Mouse (Mus musculus) olfactory bulb, adult 2 months (tissue): ENCODE measurements around the gene Gm20605. TPM values are rescaled to one million over a fixed set of nuclear protein-coding genes. Genes with fewer than 3 reads are reported as not detected.

Experiments
- H3K27ac ChIP-seq: fragments of 200-500 bp; 2 replicates; pipeline ENCODE4 v1.5.1; 2012; ENCODE audit warnings: low read depth, low read length; ENCODE audit not compliant: insufficient read depth
- H3K4me1 ChIP-seq: fragments of 200-500 bp; 2 replicates; pipeline ENCODE4 v1.6.1; 2012; ENCODE audit warnings: low read length; ENCODE audit not compliant: control insufficient read depth, insufficient read depth
- H3K4me3 ChIP-seq: fragments of 200-500 bp; 2 replicates; pipeline ENCODE4 v1.5.1; 2012; ENCODE audit warnings: mild to moderate bottlenecking, low read depth, low read length, moderate library complexity; ENCODE audit not compliant: insufficient read depth
- CTCF ChIP-seq: fragments of 200-500 bp; IDR thresholded peaks from 2 replicates; pipeline ENCODE4 v1.5.1; 2012; ENCODE audit warnings: low read depth, mild to moderate bottlenecking, low read length, moderate library complexity; ENCODE audit not compliant: insufficient read depth
- POLR2A ChIP-seq: fragments of 200-500 bp; IDR thresholded peaks from 2 replicates; pipeline ENCODE4 v1.6.1; 2012; ENCODE audit warnings: mild to moderate bottlenecking, low read depth, low read length, moderate library complexity; ENCODE audit not compliant: insufficient read depth
- WGBS: fragments of 180-500 bp; shearing (Covaris S2); methylation state at CpG from one replicate; pipeline ENCODE4 v1.1.7; 2018; 5-methylcytosine and 5-hydroxymethylcytosine counted together
- polyA plus RNA-seq: library from polyadenylated mRNA; stranded (reverse); fragments of >200 nt; gene quantifications from 2 replicates; pipeline ENCODE4 v1.2.4, GENCODE M21; 2012; ENCODE audit warnings: low replicate concordance; ENCODE audit not compliant: missing spikeins, insufficient read depth, insufficient read length

Gm20605 gene
- polyA plus RNA-seq, 1 experiment = not detected

- 21% methylated on average over 6 of the region's 6 CpGs for WGBS
- no peak for TF ChIP-seq POLR2A
- no peak for TF ChIP-seq CTCF
- Histone ChIP-seq H3K27ac (no peak overlapping the region), H3K4me3 (peak overlapping the region; percentile 66), H3K4me1 (peaks cover 22% of the 10 kb centered on the region)
These were observed 1.1 kb downstream of the Gm20605 start for GRCm38 (mm10) chr5:137629906-137630545.

GRCm38 (mm10) chr5:137630602-137631001 lies 1.6 kb downstream of the Gm20605 start:
- Histone ChIP-seq H3K4me1 (peaks cover 22% of the 10 kb centered on the region), H3K4me3 (peak overlapping the region; percentile 1; the same call in 1 of the 2 replicates), H3K27ac (peak overlapping the region; percentile 38; the same call in 1 of the 2 replicates)
- TF ChIP-seq CTCF = no peak
- TF ChIP-seq POLR2A = no peak
- 58% methylated on average over 3 of the region's 3 CpGs for WGBS

GRCm38 (mm10) chr5:137631171-137631570 lies 2.2 kb downstream of the Gm20605 start:
- 66% methylated on average over 9 of the region's 9 CpGs for WGBS
- peak overlapping the region; percentile 1; the same call in 1 of the 2 replicates for H3K4me3 ChIP-seq
- peaks cover 22% of the 10 kb centered on the region for H3K4me1 ChIP-seq
- H3K27ac ChIP-seq = peak overlapping the region; percentile 38; the same call in 1 of the 2 replicates
- TF ChIP-seq CTCF = no peak
- TF ChIP-seq POLR2A = no peak

- 77% methylated on average over 4 of the region's 4 CpGs for WGBS
- TF ChIP-seq POLR2A (no peak), CTCF (no peak)
- H3K27ac ChIP-seq = no peak overlapping the region
- no peak overlapping the region for H3K4me3 ChIP-seq
- H3K4me1 ChIP-seq = peaks cover 22% of the 10 kb centered on the region
These were observed 2.6 kb downstream of the Gm20605 start for GRCm38 (mm10) chr5:137631591-137631990.

- Histone ChIP-seq H3K4me3 (no peak overlapping the region), H3K27ac (no peak overlapping the region), H3K4me1 (peaks cover 20% of the 10 kb centered on the region)
- 72% methylated on average over 12 of the region's 12 CpGs for WGBS
- TF ChIP-seq CTCF (no peak), POLR2A (no peak)
These were observed 4.6 kb downstream of the Gm20605 start for GRCm38 (mm10) chr5:137633397-137634084.

GRCm38 (mm10) chr5:137639472-137639871 lies 10.5 kb downstream of the Gm20605 start:
- no peak for TF ChIP-seq CTCF
- TF ChIP-seq POLR2A = no peak
- 86% methylated on average over 7 of the region's 7 CpGs for WGBS
- no peaks in the 10 kb centered on the region for H3K4me1 ChIP-seq
- H3K4me3 ChIP-seq = no peak overlapping the region
- H3K27ac ChIP-seq = no peak overlapping the region

GRCm38 (mm10) chr5:137641054-137641453 lies 12.1 kb downstream of the Gm20605 start, which contains the start of gene Sap25:
Sap25 (plus strand) TSS chr5:137641334.
- TF ChIP-seq CTCF = peak; percentile 43; the same call in 1 of the 2 replicates
- TF ChIP-seq POLR2A = no peak
- WGBS = 92% methylated on average over 19 of the region's 19 CpGs
- Histone ChIP-seq H3K4me1 (peaks cover 5% of the 10 kb centered on the region), H3K4me3 (no peak within 1 kb of the TSS), H3K27ac (no peak within 1 kb of the TSS)

- Histone ChIP-seq H3K27ac (no peak overlapping the region), H3K4me1 (peaks cover 5% of the 10 kb centered on the region)
- 53% methylated on average over 4 of the region's 4 CpGs for WGBS
These were observed 13.9 kb downstream of the Gm20605 start for GRCm38 (mm10) chr5:137642886-137643285.

GRCm38 (mm10) chr5:137644484-137644883 lies 15.5 kb downstream of the Gm20605 start:
- Histone ChIP-seq H3K4me3 (no peak overlapping the region), H3K4me1 (peaks cover 5% of the 10 kb centered on the region), H3K27ac (no peak overlapping the region)
- no peak for TF ChIP-seq CTCF
- no peak for TF ChIP-seq POLR2A
- WGBS = 68% methylated on average over 19 of the region's 19 CpGs

More at GRCm38 (mm10) chr5:137642886-137643285, 13.9 kb downstream of the Gm20605 start:
- H3K4me3 ChIP-seq = no peak overlapping the region
- no peak for TF ChIP-seq POLR2A
- no peak for TF ChIP-seq CTCF
